Mouse (Mus musculus): ENCODE measurements at regions not wholly inside any gene's neighbourhood (a gene's known extent, or its start where the extent isn't known, plus 50 kb on each side); places are given as distances from the start of the nearest gene placed in this dataset.

- no peak for TF ChIP-seq CTCF (IDR thresholded peaks at IDR 0.05; ENCODE audit: low read depth)
- no peak for TF ChIP-seq EP300 (IDR thresholded peaks at IDR 0.05; ENCODE audit: low read depth)
Measured at GRCm38 (mm10) chr13:59968584-59969240, 145.8 kb upstream of the Tut7 start.
